Mouse (Mus musculus) thymus, postnatal 36 days (tissue): ENCODE results near the gene Telo2.
"Not testable (repeated sequence)": the region's sequence is repeated elsewhere in the genome, so short reads cannot be mapped to it uniquely, and the experiment has no call there.

Source experiments
- DNase-seq, 2 experiments: peaks; one replicate each; pipeline ENCODE4 v3.0.0; 2022; ENCODE audit warnings: mixed read lengths in 2 of 2

The Telo2 gene

DNA sequence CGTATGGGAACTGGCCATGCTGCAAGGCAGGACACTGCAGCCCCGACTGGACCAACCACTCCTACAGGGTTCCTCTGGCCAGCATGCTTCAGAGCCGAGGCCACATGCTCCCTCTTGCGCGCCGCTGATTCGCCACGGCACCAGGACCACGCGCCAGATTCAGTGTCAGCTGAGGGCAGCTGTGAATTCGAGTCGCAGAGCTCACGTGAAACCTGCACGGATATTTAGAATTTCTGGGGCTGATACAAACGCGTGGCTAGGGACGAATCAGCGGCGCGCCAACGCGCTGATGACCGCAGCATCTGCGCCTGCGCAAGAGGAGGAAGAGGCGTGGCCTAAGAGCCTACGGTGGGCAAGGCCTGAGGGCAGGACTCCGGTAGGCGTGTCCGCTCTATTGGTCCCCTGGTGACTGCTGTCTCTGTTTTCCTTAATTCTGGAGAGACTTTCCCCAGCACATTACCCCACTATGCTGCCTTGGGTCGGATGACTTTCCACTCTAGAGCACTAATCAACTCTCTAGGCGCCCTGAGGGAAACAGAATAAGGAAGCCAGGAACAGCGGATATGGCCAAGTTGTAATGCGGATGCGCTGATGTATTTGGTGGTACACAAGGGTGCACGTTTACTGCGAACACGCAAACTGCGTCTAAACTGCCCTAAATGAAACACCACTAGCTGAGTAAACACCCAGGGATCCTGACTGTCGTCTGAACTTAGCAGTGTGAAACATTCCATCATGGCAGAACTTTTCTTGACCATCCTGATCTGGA, at the start of gene Telo2:
TSS of gene Telo2 (minus strand) at position 304 of the 769 bp plus-strand sequence.
- DNase-seq: peak; percentile 90 to 91

DNA sequence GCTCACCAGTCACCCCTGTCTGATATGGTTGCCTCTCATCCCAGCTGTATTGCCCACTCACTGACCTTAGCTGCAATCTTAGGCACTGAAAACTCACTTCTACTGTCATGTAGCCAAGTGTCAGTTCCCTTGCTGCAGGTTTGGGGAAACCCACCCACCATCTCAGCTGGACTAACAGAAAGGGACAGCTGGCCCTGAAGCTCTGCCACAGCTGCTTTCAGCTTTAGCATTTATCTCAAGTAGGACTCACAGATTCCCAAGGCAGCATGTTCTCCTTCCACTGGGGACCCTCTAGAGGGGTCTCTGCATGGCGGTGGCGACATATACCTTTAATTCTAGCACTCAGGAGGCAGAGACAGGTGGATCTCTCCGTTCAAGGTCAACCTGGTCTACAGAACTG, 49.0 kb upstream of the Telo2 start:
- DNase-seq: no peak

DNA sequence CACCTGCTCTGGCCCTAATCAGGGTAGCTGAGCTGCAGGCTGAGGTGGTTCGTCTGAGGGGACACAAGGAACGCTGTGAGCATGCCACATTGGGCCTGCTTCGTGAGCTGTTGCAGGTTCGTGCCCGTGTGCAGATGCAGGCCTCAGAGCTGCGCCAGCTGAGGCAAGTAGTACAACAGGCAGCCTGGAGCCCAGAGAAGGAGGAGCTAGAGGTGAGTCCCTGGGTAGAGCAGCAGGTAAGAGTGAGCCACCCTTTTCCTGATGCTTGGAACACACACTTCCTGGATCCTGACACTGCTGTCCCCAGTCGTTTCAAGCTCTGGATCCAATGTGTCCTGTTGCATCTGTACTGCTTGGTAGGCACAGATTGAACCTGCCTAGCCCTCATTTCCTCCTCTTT, 47.6 kb upstream of the Telo2 start:
- no peak for DNase-seq

DNA sequence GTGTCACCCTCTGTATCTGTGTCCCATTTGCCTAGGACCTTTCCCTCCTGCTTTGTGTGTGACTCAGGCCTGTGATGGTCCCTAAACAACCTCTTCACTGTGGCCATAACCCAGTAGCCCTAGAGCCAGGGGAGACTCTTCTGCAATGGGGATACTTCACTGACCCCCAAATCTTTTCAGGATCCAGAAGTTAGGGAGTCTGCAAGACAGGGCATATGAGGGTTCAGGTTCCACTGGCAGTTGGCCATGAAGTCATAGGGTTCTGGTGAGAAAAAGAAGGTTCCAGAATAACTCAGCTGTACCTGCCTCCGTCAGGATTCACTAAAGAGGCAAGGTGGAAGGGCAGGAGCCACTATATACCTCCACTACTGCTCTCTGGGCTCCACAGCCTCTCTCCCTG, 46.4 kb upstream of the Telo2 start, which contains the start of gene Ccdc154:
TSS of gene Ccdc154 (plus strand) at position 301 of the 400 bp plus-strand sequence.
- no peak for DNase-seq

DNA sequence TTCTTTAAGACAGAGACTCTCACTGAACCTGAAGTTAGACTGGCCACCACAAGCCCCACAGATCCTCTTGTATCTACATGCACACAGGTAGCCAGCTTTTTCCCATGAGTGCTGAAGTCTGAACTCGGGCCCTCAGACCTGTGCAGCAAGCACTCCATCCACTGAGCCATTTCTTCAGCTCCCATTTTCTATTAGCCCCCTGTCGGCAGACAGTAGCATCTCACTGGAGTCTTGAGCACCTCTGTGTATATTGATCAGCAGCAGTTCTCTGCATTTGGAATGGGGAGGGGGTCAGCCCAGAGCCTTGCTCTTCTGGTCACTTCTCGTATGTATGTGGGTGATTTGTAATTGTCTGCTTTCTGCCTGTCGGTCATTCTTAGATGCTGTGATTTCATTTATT, 24.2 kb upstream of the Telo2 start:
- DNase-seq: no peak

DNA sequence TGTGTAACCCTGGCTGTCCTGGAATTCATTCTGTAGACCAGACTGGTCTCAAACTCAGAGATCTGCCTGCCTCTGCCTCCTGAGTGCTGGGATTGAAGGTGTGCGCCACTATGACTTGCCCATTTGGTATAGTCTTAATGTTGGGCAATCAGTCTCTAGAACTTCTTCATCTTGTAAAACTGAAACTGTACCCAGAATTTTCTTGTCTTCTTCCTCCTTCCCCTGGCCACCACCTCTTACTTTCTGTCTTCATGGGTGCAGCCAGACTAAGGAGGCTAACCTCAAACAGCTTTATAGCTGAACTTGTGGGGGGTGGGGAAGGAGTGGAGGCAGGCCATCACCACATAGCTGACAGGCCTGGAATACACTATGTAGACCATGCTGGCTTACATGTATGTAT, 23.0 kb upstream of the Telo2 start:
- DNase-seq: no peak

DNA sequence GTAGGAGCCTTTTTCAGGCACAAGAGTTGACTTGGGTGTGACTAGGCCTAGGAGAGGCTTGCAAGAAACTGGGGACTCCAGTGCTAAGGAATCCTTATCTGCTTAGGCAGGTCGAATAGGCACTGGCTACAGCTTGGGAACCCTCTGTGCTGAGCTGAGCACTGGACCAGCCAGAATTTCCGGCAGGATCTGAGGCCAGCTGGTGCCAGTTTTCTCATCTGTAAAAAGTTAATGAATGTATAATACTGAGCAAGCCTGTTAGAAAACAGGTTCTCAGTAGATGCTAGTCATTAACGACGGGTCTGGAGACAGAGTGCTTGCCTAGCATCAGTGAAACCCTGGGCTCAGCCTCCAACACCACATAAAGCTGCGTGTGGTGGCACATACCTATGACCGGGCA, 19.9 kb upstream of the Telo2 start:
- DNase-seq: no peak

DNA sequence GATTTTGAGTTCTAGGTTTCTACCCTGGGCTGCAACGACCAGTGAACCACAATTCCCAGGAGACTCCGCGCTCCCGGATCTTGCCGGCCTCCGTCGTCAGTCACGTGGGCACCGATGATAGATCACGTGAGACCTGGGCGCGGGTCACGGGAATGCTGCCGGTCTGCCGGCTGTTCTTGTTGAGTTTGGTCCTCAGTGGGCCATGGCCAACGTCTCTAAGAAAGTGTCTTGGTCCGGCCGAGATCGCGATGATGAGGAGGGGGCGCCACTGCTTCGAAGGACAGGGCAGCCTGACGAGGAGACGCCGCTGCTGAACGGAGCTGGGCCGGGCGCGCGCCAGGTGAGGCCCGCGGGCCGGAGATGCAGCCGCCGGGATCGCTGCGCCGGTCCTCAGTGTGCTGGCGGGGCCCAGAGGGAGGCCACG, 17.5 kb upstream of the Telo2 start, which contains the start of gene Clcn7:
TSS of gene Clcn7 (plus strand) at position 117 of the 424 bp plus-strand sequence.
- peak; percentile 84 to 86 for DNase-seq

DNA sequence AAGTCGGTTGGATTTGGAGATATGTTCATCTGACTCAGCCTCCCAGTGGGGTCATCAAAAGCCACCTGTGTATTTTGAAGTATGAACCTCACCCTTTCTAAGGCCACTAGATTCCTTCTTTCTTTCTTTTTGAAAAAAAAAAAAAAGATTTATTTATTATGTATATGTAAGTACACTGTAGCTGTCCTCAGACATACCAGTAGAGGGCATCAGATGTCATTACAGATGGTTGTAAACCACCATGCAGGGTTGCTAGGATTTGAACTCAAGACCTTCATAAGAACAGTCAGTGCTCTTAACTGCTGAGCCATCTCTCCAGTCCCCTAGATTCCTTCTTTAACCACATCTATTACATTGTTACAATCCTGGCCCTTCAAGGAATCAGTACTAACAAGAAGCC, 14.3 kb upstream of the Telo2 start:
- DNase-seq: no peak

DNA sequence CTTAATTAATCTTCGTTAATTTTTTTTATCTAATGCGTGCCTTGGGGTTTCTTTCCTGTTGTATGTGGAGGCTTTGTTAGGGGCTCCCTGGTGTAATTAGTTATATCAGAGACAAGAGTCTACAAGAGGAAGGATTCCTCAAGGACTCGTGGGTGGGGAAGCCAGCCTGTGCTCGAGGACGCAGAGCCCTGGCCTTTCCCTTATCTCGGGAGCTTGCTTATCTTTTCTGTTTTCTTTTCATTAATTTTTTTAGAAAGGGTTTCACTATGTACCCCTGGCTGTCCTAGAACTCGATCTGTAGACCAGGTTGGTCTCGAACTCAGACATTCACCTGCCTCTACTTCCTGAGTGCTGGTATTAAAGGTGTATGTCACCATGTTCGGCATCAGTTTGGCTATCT, 11.9 kb upstream of the Telo2 start:
- DNase-seq: no peak

DNA sequence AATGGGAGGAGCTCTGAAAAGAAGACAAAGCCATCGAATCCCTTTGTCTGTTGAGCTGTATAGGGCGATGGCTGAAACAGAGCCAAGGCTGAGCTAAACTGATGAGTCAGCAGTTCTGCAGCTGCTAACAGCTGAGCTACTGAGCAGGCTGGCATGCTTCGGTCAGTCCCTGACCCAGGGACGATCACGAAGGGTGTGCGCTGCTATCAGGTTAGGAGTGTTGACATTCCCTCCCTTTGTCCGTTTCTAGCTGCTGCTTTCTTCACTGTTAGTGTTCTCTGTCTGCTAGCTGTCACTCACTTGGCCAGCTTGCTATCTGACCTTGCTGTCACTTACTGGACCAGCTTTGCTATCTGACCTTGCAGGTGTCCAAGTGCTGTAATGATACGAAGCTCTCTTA, 11.3 kb upstream of the Telo2 start:
- no peak for DNase-seq

DNA sequence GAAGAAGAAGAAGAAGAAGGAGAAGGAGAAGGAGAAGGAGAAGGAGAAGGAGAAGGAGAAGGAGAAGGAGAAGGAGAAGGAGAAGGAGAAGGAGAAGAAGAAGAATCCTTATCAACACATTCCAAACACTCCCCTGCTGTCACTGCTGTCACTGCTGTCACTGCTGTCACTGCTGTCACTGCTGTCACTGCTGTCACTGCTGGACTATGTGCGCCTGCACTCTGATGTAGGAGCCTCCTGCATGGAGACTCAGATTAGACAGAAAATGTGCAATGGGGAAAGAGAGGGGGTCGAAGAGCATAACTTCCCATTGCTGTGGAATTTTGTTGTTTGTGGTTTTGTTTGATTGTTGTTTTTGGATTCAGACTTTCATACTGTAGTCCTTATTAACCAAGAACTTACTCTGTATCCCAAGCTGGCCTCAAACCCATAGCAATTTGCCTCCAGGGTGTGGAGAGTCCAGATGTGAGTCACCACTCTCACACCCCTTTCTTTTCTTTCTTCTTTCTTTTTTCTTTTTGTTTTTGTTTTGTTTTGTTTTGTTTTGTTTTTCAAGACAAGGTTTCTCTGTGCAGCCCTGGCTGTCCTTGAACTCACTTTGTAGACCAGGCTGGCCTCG, 9.8 kb upstream of the Telo2 start:
- DNase-seq: not testable (repeated sequence)

DNA sequence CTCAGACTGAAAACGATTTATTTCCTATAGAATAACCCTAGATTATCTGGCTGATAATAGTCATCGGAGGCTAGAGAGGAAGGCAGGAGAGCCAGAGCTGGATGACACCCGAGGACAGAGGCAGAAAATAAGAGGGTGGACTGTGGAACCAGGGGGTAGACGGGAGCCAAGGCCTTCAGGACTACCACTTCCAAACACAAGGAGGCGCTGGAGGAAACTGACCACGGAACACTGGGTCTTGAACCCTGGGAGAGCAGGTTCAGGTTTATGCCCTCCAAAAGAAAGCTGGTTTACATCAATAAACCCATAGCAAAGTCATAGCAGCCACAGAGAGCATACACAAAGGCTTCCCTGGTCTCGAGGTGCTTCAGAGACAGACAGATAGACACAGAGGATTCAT, 8.2 kb upstream of the Telo2 start:
- DNase-seq: peak; percentile 36 to 48

DNA sequence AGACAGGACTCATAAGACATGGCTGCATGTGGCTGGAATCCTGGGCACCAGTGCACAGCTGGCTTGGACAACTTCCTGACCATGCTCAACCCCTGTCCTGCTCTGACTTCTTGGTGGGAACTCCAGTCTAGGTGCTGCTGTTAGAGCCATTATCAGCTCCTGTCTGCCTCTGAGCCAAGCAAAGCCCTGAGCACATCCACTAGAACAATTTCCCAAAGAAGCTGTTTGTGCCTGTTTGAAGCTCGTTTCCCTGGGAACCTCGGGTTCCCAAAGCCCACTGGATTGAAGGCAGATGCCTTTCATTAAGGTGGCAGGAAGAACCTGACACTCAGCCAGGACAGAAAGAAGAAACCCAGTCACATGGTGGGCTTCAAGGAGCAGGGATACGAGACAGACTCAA, 4.6 kb upstream of the Telo2 start, which contains the start of gene Ptx4:
TSS of gene Ptx4 (plus strand) at position 355 of the 400 bp plus-strand sequence.
- no peak for DNase-seq

DNA sequence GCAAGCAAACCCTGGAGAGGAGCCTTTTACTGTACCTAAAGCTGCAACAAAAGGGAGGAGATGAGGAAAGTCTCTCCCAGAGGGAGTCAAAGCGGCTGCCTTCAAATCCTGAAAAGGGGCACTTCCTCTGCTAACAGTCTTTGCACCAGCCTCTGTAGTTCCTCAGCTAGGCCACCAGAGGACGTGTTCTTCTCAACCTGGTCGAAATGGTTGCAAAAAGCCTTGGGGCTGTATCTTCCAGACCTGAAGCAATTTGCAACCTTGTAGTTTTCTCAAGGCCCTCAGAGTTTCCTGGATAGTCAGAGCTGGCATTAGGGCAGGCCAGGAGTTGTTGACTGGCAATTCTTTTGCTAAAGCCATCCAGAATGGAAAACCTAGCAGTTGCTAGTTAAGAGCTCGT, 1.5 kb upstream of the Telo2 start:
- DNase-seq: peak in 1 of 2 experiments; percentile 10

DNA sequence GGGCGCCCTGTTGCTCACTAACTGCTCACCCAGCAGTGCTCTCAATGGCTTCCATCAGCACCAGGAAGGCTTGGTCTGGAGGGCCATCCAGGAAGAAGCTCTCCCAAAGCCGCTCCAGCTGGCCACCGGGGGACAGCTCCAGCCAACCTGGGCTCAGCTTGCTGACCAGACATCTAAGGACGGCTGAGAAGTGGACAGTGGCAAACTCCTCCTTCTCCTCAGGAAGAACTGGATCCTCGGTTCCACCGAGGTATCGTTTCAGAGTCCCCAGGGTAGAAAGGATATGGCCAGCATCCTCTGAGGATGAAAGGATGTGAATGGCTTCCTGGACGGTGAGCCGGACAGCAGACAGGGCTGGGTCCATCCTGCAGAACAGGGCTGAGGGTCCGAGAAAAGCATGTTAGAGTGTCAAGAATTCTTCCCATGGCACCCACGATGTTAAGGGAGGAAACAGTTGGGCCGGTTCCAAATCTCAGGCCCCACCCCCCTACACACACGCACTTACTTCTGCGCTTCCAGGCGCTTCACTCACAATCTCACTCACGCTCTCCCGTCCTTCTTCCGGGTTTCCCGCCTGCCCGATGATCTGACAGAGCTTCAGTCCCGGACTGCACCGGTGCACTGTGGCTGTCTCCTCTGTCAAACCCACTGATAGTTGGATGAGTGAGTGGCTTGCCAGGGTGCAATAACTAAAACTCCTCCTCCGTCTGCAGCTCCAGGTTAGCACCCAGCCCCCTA, 690 bp downstream of the Telo2 start:
- no peak for DNase-seq

DNA sequence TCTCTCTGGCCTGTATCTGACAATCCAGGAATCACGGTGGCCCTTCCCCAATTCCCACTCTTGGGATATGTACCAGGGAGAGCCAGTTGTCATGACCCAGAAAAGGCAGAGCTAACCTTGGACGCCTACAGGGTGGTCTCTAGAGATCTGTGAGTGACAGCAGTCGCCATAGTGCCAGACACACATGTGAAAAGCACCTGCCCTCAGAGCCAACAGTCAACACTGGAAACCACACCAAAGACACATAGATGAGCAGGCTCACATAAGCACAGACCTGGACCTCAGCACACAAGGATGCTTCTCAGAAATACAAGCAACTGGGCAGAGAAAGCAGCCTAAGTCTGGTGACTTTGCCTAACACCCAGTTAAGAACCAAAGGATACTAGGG, 3.4 kb downstream of the Telo2 start:
- DNase-seq: no peak

DNA sequence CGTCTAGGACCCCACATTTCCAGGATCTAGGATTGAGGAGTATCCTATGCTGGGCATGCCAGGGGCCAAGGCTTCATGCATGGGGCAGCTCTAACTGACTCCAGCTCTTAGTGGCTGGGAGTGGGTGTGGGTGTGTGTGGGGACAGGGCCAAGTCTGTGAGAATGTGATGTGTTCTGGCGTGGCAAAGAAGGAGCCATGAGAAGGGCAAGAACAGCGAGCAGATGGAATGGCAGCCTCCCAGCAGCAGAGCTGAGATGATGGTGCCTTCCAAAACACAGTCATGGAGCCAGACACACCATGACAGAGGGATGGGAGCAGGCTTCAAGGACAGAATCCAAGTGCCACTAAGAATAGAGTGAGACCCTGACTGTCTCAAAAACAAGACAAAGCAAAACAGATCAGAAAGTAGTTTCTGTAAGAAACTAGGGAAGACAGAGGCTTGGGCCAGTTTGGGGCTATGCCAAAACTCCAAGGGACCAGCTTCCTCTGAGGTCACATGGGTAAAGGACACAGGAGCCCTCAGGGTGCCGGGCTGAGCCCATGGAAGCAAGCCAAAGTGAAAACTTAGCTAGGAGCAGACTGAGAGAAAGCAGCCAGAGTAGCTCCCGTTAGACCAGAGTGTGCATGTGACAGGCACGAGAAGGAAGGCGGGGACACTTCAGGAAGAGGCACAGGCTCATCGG, 3.9 kb downstream of the Telo2 start:
- DNase-seq: no peak

DNA sequence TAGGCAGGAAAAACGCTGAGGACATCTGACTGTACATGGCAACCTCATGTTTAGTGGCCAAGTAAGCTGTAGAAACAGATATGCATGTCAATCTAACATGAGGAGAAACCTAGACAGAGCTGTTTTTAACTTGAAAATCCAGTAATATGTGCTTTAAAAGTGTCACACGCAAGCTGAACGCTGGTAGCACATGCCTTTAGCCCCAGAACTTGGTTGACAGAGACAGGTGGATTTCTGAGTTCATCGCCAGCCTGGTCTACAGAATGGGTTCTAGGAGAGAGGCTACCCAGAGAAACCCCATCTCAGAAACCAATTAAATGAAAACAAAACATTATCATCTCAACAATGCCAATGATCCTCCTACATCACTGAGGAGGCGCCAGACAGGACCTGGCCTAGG, 4.5 kb downstream of the Telo2 start:
- DNase-seq: no peak

DNA sequence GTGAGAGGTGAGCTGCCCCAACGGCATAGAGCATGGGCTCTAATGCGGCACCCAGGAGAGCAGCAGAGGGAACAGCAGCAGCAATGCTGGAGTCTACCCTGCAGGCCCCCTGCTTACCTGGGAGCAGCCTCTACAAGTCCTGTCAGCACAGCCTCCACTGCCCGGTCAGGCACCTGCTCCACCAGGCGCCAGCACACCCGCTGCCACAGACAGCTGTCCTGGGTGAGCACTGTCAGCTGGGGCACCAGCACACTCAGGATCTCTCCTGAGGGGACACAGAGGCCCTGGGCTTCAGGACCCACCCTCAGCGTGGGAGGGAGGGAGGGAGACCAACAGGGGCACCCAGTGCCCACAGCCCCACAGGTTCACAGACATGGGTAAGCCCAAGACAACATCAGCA, 5.2 kb downstream of the Telo2 start:
- DNase-seq: no peak

DNA sequence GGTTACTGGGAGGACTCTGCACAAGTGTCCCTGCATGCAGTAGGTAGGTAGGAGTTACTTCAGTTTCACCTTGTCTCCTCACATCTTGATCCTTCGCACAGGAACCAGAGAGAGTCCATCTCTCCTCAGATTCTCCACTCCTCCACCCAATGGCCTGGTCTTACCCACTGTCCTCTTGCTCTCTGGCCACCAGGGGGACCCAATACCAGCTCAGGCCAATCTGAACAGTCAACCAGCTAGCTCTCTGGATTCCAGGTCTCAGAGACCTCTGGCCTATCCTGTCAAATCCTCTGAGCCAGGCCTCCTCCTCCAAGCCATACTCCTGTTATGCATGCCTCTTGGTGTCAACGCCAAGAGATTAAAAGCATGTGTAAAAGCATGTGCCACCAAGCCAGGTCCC, 6.2 kb downstream of the Telo2 start:
- no peak for DNase-seq

DNA sequence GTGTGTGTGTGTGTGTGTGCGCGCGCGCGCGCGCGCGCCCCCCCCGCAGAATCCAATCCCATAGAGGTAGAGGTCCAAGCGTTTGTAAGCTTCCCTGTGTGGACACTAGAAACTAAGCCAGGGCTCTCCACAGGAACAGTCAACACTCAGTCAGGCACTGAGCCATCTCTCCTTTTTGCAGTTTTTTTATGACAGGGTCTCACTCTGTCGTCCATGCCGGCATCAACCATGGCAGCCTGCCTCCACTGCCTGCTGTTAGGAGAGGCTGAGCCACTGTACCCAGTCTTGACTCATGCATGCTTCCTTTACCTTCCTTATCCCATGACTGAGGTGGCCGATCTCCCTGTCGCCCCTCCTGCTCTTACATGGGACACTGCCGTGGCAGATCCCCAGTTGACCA, 8.0 kb downstream of the Telo2 start:
- DNase-seq: no peak

DNA sequence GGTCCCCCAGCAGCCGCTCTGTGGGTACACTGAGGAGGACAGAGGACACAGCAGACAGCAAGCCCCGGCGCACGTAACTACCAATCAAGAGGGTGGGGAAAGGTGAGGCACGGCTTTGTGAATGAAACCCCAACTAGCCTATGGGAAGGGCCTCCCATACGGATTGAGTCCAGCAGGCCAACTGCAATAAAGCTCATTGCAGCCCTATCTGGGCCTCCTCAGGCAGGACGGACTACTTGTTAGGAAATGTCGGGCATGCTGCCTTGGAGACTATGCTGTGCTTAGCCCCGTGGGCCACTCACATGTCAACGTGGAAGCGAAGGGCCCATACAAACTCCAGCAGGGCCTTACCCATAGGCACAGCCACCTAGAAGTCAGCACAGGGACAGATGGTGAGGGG, 14.4 kb downstream of the Telo2 start:
- DNase-seq: no peak
